Mouse (Mus musculus) G1E (cell line): ENCODE measurements around the gene Nyap1. TPM values are rescaled to one million over a fixed set of nuclear protein-coding genes. Genes with fewer than 3 reads are reported as not detected.

Source experiments
- ATAC-seq: 2 replicates; pipeline ENCODE4 v1.8.0; 2016; ENCODE audit warnings: mild to moderate bottlenecking; ENCODE audit not compliant: insufficient number of reproducible peaks, poor library complexity, low FRiP score, severe bottlenecking; ENCODE audit errors: extremely low read depth
- DNase-seq: peaks from one replicate; pipeline ENCODE4 v3.0.0; 2012; ENCODE audit warnings: low spot score
- H3K27me3 ChIP-seq: 2 replicates; pipeline ENCODE4 v1.6.1; 2012; ENCODE audit warnings: mild to moderate bottlenecking, low read length, inconsistent platforms; ENCODE audit not compliant: insufficient read depth
- H3K36me3 ChIP-seq: replicated peaks from 2 replicates; pipeline ENCODE3; 2012; ENCODE audit warnings: mild to moderate bottlenecking, inconsistent platforms
- H3K4me1 ChIP-seq: 2 replicates; pipeline ENCODE4 v1.6.1; 2012; ENCODE audit warnings: low read depth, low read length, inconsistent platforms, mixed read lengths; ENCODE audit not compliant: insufficient read depth
- H3K4me3 ChIP-seq: 2 replicates; pipeline ENCODE4 v1.5.1; 2012; ENCODE audit warnings: low read depth, mild to moderate bottlenecking, inconsistent platforms, low read length, moderate library complexity, mixed read lengths
- H3K9me3 ChIP-seq: replicated peaks from 2 replicates; pipeline ENCODE4 v1.6.1; 2012; ENCODE audit warnings: inconsistent platforms
- CTCF ChIP-seq: IDR thresholded peaks from 2 replicates; pipeline ENCODE4 v1.5.1; 2012; ENCODE audit warnings: low read depth, low read length, inconsistent platforms, mixed read lengths
- GATA1 ChIP-seq: IDR thresholded peaks from 2 replicates; pipeline ENCODE4 v1.6.1; 2012; ENCODE audit warnings: borderline replicate concordance, low read length, inconsistent platforms, mixed read lengths
- GATA2 ChIP-seq: IDR thresholded peaks from 2 replicates; pipeline ENCODE4 v1.6.1; 2012; ENCODE audit warnings: low read depth, low read length, inconsistent platforms, borderline replicate concordance
- POLR2AphosphoS5 ChIP-seq: IDR thresholded peaks from 2 replicates; pipeline ENCODE4 v1.6.1; 2012; ENCODE audit warnings: low read depth, low read length, inconsistent platforms; ENCODE audit not compliant: insufficient replicate concordance
- TAL1 ChIP-seq: conservative IDR thresholded peaks from 2 replicates; pipeline ENCODE4 v1.6.1; 2012; ENCODE audit warnings: low read depth, low read length, inconsistent platforms, mixed read lengths
- polyA plus RNA-seq: library from polyadenylated mRNA; stranded (reverse); fragments of >175 nt; gene quantifications from 2 replicates; pipeline ENCODE4 v1.2.3, GENCODE M21; 2012
- total RNA-seq, 2 experiments: library from RNA; stranded (forward) in 1 of 2; stranded (reverse) in 1 of 2; fragments of 200-1000 nt in 1 of 2; fragments of >200 nt in 1 of 2; fragmentation: Nextera tagmentation in 1 of 2; gene quantifications; 2 replicates each; pipeline ENCODE4 v1.2.3; 2014 to 2017

Nyap1 gene
- total and polyA plus RNA-seq, 3 experiments: 0.38 to 2.8 (median 0.90) TPM

GRCm38 (mm10) chr5:137745214-137746171 lies 4.1 kb upstream of the Nyap1 start, which contains the start of gene Tsc22d4:
Gene Tsc22d4 (plus strand): TSS chr5:137745730.
- peaks cover 66% of the 10 kb centered on the region for H3K4me1 ChIP-seq
- TF ChIP-seq GATA2: no peak
- no peak for TF ChIP-seq GATA1
- no peak for TF ChIP-seq TAL1

GRCm38 (mm10) chr5:137744197-137744596 lies 2.8 kb upstream of the Nyap1 start:
- peaks cover 69% of the 10 kb centered on the region for H3K4me1 ChIP-seq
- no peaks in the 10 kb centered on the region for H3K9me3 ChIP-seq
- no peak for DNase-seq
- no peak overlapping the region for H3K4me3 ChIP-seq
- no peak for ATAC-seq
- no peak for TF ChIP-seq TAL1
- no peak for TF ChIP-seq CTCF
- no peak for TF ChIP-seq GATA2
- H3K36me3 ChIP-seq: peaks cover 19% of the 10 kb centered on the region
- H3K27me3 ChIP-seq: no peaks in the 10 kb centered on the region

More at GRCm38 (mm10) chr5:137745214-137746171, 4.1 kb upstream of the Nyap1 start, which contains the start of gene Tsc22d4:
- DNase-seq (peak; percentile 86), ATAC-seq (peak; percentile 70)
- Histone ChIP-seq H3K9me3 (no peaks in the 10 kb centered on the region), H3K27me3 (no peaks in the 10 kb centered on the region), H3K4me3 (peak within 1 kb of the TSS; percentile 88), H3K36me3 (peaks cover 29% of the 10 kb centered on the region)

- ATAC-seq (no peak), DNase-seq (no peak)
- no peak for TF ChIP-seq TAL1
- TF ChIP-seq POLR2AphosphoS5: no peak
- TF ChIP-seq CTCF: no peak
- TF ChIP-seq GATA1: no peak
- no peak for TF ChIP-seq GATA2
- peaks cover 8% of the 10 kb centered on the region for H3K36me3 ChIP-seq
- no peaks in the 10 kb centered on the region for H3K9me3 ChIP-seq
- H3K27me3 ChIP-seq: peaks cover 2% of the 10 kb centered on the region; the same call in 1 of the 2 replicates
- peaks cover 70% of the 10 kb centered on the region for H3K4me1 ChIP-seq
- no peak overlapping the region for H3K4me3 ChIP-seq
Observed at GRCm38 (mm10) chr5:137742836-137743235, 1.4 kb upstream of the Nyap1 start.

- no peak for DNase-seq
- Histone ChIP-seq H3K4me1 (peaks cover 67% of the 10 kb centered on the region), H3K4me3 (no peak overlapping the region; the same call in 1 of the 2 replicates), H3K27me3 (peaks cover 5% of the 10 kb centered on the region; the same call in 1 of the 2 replicates), H3K36me3 (peaks cover under 1% of the 10 kb centered on the region), H3K9me3 (no peaks in the 10 kb centered on the region)
- TF ChIP-seq TAL1 (no peak), GATA2 (no peak), CTCF (no peak), GATA1 (no peak), POLR2AphosphoS5 (no peak)
- ATAC-seq: no peak
Observed at GRCm38 (mm10) chr5:137742048-137742447, 641 bp upstream of the Nyap1 start.

GRCm38 (mm10) chr5:137740506-137740905 lies 901 bp downstream of the Nyap1 start:
- TF ChIP-seq GATA1 (no peak), POLR2AphosphoS5 (no peak), GATA2 (no peak), TAL1 (no peak), CTCF (no peak)
- Histone ChIP-seq H3K9me3 (no peaks in the 10 kb centered on the region), H3K4me3 (peak overlapping the region; percentile 75), H3K27me3 (peaks cover 8% of the 10 kb centered on the region; the same call in 1 of the 2 replicates), H3K4me1 (peaks cover 64% of the 10 kb centered on the region), H3K36me3 (no peaks in the 10 kb centered on the region)
- ATAC-seq (no peak), DNase-seq (no peak)

- Histone ChIP-seq H3K4me3 (no peak overlapping the region; the same call in 1 of the 2 replicates), H3K9me3 (no peaks in the 10 kb centered on the region), H3K27me3 (peaks cover 17% of the 10 kb centered on the region), H3K4me1 (peaks cover 55% of the 10 kb centered on the region), H3K36me3 (no peaks in the 10 kb centered on the region)
- TF ChIP-seq POLR2AphosphoS5: no peak
- TF ChIP-seq GATA2: no peak
- no peak for TF ChIP-seq CTCF
- TF ChIP-seq TAL1: no peak
- TF ChIP-seq GATA1: no peak
- ATAC-seq (no peak), DNase-seq (no peak)
Observed at GRCm38 (mm10) chr5:137739471-137739870, 1.9 kb downstream of the Nyap1 start.
